Mouse (Mus musculus): ENCODE results near the gene Celsr1.
"Not testable (repeated sequence)": the region's sequence is repeated elsewhere in the genome, so short reads cannot be mapped to it uniquely, and the experiment has no call there.

Celsr1 gene

GRCm38 (mm10) chr15:86064191-86064849 is 30.7 kb upstream of the Celsr1 start:
- no peak for DNase-seq (ENCODE audit: low spot score)

GRCm38 (mm10) chr15:86061848-86062481 is 28.4 kb upstream of the Celsr1 start:
- no peak for DNase-seq (ENCODE audit: low spot score)

GRCm38 (mm10) chr15:86061221-86061620 is 27.6 kb upstream of the Celsr1 start:
- DNase-seq (ENCODE audit: low spot score) = no peak

- DNase-seq (ENCODE audit: low spot score) = no peak
These were observed 27.0 kb upstream of the Celsr1 start for GRCm38 (mm10) chr15:86060581-86060980.

- no peak for DNase-seq (ENCODE audit: low spot score)
These were observed 26.3 kb upstream of the Celsr1 start for GRCm38 (mm10) chr15:86059835-86060380.

- peak; percentile 39 for DNase-seq (ENCODE audit: low spot score)
These were observed 25.6 kb upstream of the Celsr1 start for GRCm38 (mm10) chr15:86058931-86059834.

- DNase-seq (ENCODE audit: low spot score) = peak; percentile 85
These were observed 24.9 kb upstream of the Celsr1 start for GRCm38 (mm10) chr15:86058394-86058915.

GRCm38 (mm10) chr15:86057908-86058307 is 24.3 kb upstream of the Celsr1 start:
- DNase-seq (ENCODE audit: low spot score) = no peak

- DNase-seq (ENCODE audit: low spot score) = no peak
These were observed 23.8 kb upstream of the Celsr1 start, which contains the start of gene Gramd4 for GRCm38 (mm10) chr15:86057413-86057812. TSS of gene Gramd4 (plus strand) at chr15:86057695.

GRCm38 (mm10) chr15:86056221-86056760 is 22.7 kb upstream of the Celsr1 start:
- no peak for DNase-seq (ENCODE audit: low spot score)

GRCm38 (mm10) chr15:86054861-86055260 is 21.3 kb upstream of the Celsr1 start:
- DNase-seq (ENCODE audit: low spot score) = not testable (repeated sequence)

- peak; percentile 77 for DNase-seq (ENCODE audit: low spot score)
These were observed 20.4 kb upstream of the Celsr1 start for GRCm38 (mm10) chr15:86053890-86054536.

GRCm38 (mm10) chr15:86051878-86052478 is 18.4 kb upstream of the Celsr1 start:
- no peak for DNase-seq (ENCODE audit: low spot score)

- no peak for DNase-seq (ENCODE audit: low spot score)
These were observed 17.6 kb upstream of the Celsr1 start for GRCm38 (mm10) chr15:86051152-86051551.

- DNase-seq (ENCODE audit: low spot score) = no peak
These were observed 16.7 kb upstream of the Celsr1 start for GRCm38 (mm10) chr15:86050170-86050743.

GRCm38 (mm10) chr15:86049510-86049909 is 15.9 kb upstream of the Celsr1 start:
- no peak for DNase-seq (ENCODE audit: low spot score)

- no peak for DNase-seq (ENCODE audit: low spot score)
These were observed 8.8 kb upstream of the Celsr1 start for GRCm38 (mm10) chr15:86042364-86042763.

GRCm38 (mm10) chr15:86041421-86041820 is 7.8 kb upstream of the Celsr1 start:
- DNase-seq (ENCODE audit: low spot score) = no peak

GRCm38 (mm10) chr15:86038802-86039201 is 5.2 kb upstream of the Celsr1 start:
- peak; percentile 64 for DNase-seq (ENCODE audit: low spot score)

- DNase-seq (ENCODE audit: low spot score) = no peak
These were observed 2.3 kb upstream of the Celsr1 start for GRCm38 (mm10) chr15:86035913-86036312.

Measured in ovary, postnatal 36 days (tissue).